Mouse (Mus musculus): ENCODE measurements around the gene Plin4.

The Plin4 gene

DNA sequence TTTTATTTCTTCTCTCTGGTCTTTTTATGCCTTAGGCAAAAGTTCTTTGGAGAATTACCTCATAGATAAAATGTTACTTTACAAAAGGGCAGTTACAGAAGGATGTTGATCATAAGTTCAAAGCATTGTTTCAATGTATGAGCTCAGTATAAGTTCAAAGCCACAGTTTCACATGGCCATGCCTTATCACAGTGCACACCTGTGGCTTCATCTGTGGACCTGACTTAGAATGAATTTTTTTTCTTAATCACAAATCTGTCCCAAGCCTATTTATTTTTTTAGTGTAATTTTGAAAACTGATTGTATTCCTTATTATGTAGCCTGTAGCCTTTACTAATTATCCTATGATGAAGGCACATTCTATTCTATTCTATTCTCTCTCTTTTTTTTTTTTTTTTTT, 54.7 kb downstream of the Plin4 start:
- DNase-seq: no peak

DNA sequence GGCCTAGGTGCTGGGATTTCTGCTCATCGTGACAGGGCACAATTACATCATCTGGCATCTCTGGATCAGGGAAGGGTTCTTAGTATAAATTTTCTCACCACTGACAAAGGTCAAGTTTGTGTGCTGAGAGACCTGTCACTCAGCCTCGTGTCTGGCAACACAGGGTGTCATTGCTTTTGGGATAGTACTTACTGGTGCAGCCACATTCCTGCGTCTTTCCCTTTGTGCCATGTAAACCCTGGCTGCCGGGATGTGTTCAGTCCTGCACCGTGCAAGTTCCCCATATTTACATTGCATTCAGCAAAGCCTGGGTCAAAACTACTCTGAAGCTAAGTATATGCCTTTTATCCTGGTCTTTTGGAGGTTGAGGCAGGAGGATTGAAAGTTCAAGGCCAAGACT, 58.2 kb downstream of the Plin4 start:
- DNase-seq: no peak

Measured in cerebellum, postnatal 25 days (tissue).